In the genomic region with DNA sequence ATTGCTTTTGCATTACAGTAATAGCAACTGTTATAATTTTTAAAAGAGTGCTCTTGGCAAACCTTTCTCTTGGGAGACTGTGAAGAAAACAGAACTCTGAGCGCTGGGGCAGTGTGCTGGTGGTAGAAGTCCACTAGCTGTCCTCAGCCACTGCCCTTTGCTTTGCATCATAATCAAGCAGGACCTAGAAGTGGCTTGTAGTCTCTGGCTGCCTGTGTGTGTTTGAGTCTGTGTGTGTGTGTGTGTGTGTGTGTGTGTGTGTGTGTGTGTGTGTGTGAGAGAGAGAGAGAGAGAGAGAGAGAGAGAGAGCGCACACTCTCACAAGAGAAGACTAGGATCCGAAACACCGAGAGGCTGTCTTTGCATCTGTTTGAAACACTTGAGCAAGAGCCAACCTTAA, we compare ENCODE assay signal across 13 mouse cellular contexts.
DNase-seq lines count a peak whose midpoint lies in the region; ATAC-seq lines count a peak whose summit lies in the region.
"Had no signal": no experiment of that assay in that cellular context is flagged by ENCODE, and none has a peak within 500 bp of the region (broad histone marks: within the 10 kb centered on the region; RNA-seq: fewer than 3 reads in every experiment).

No protein-coding gene starts in this region.

- H3K27me3 ChIP-seq in hindbrain, embryonic 12.5 days: peaks cover 4% of the 10 kb centered on the region; the same call in 1 of the 2 replicates
- peaks cover 31% of the 10 kb centered on the region for H3K27me3 ChIP-seq in hindbrain, embryonic 10.5 days (ENCODE audit: insufficient read depth, poor library complexity, severe bottlenecking)
- peaks cover 8% of the 10 kb centered on the region; the same call in 1 of the 2 replicates for H3K27me3 ChIP-seq in forebrain, embryonic 15.5 days
- H3K27me3 ChIP-seq in midbrain, embryonic 15.5 days (replicated peaks): no peaks in the 10 kb centered on the region

- no peak for ATAC-seq in hindbrain, embryonic 12.5 days (ENCODE audit: low FRiP score)
- ATAC-seq in forebrain, embryonic 15.5 days (replicated peaks): no peak
- no peak for ATAC-seq in midbrain, embryonic 15.5 days (replicated peaks)
- ATAC-seq: inflammation-experienced regulatory T-cells, adult 6 months had no signal

- DNase-seq in cerebellum, postnatal 14 days: peak; percentile 55 to 57
- DNase-seq in cerebellum, adult 8-10 months: no peak
- no peak for DNase-seq in hindbrain, embryonic 10.5 days (ENCODE audit: low spot score)
- DNase-seq in lung, postnatal 14 days: no peak
- no peak for DNase-seq in ovary, adult 18-20 months (ENCODE audit: low spot score)
- DNase-seq: right cerebral cortex, postnatal 25 days had no signal

- no peak overlapping the region for H3K27ac ChIP-seq in hindbrain, embryonic 12.5 days
- H3K27ac ChIP-seq in hindbrain, embryonic 10.5 days: no peak overlapping the region
- H3K27ac ChIP-seq in forebrain, embryonic 15.5 days (replicated peaks): no peak overlapping the region
- H3K27ac ChIP-seq in midbrain, embryonic 15.5 days: no peak overlapping the region
- H3K27ac ChIP-seq: left cerebral cortex, adult 2 months had no signal

- 72% methylated on average over 4 of the region's 4 CpGs for WGBS in hindbrain, embryonic 12.5 days
- 76% methylated on average over 4 of the region's 4 CpGs for WGBS in hindbrain, embryonic 10.5 days
- 42% methylated on average over 4 of the region's 4 CpGs for WGBS in forebrain, embryonic 15.5 days
- 52% methylated on average over 4 of the region's 4 CpGs for WGBS in midbrain, embryonic 15.5 days

- no peaks in the 10 kb centered on the region for H3K9me3 ChIP-seq in hindbrain, embryonic 12.5 days (replicated peaks)
- no peaks in the 10 kb centered on the region for H3K9me3 ChIP-seq in hindbrain, embryonic 10.5 days
- no peaks in the 10 kb centered on the region for H3K9me3 ChIP-seq in forebrain, embryonic 15.5 days
- no peaks in the 10 kb centered on the region for H3K9me3 ChIP-seq in midbrain, embryonic 15.5 days

- H3K36me3 ChIP-seq in hindbrain, embryonic 12.5 days: no peaks in the 10 kb centered on the region
- no peaks in the 10 kb centered on the region for H3K36me3 ChIP-seq in hindbrain, embryonic 10.5 days
- H3K36me3 ChIP-seq in forebrain, embryonic 15.5 days: no peaks in the 10 kb centered on the region
- no peaks in the 10 kb centered on the region for H3K36me3 ChIP-seq in midbrain, embryonic 15.5 days (replicated peaks)

- H3K4me1 ChIP-seq in hindbrain, embryonic 12.5 days: peaks cover 5% of the 10 kb centered on the region; the same call in 1 of the 2 replicates
- H3K4me1 ChIP-seq in hindbrain, embryonic 10.5 days (replicated peaks): peaks cover 4% of the 10 kb centered on the region
- H3K4me1 ChIP-seq in forebrain, embryonic 15.5 days: peaks cover 29% of the 10 kb centered on the region
- H3K4me1 ChIP-seq in midbrain, embryonic 15.5 days: peaks cover 15% of the 10 kb centered on the region

- H3K9ac ChIP-seq in hindbrain, embryonic 12.5 days: no peak overlapping the region
- H3K9ac ChIP-seq in forebrain, embryonic 15.5 days (replicated peaks): no peak overlapping the region
- H3K9ac ChIP-seq in midbrain, embryonic 15.5 days: no peak overlapping the region

- 0 out of 2 replicates have a peak overlapping the region, but pooled peaks have one; percentile 13 for H3K4me2 ChIP-seq in hindbrain, embryonic 12.5 days (replicated peaks)
- H3K4me2 ChIP-seq in forebrain, embryonic 15.5 days (replicated peaks): peak overlapping the region; percentile 15; the same call in 1 of the 2 replicates
- no peak overlapping the region for H3K4me2 ChIP-seq in midbrain, embryonic 15.5 days
- H3K4me2 ChIP-seq: liver, embryonic 11.5 days had no signal

- H3K4me3 ChIP-seq in hindbrain, embryonic 12.5 days: peak overlapping the region; percentile 14
- H3K4me3 ChIP-seq in hindbrain, embryonic 10.5 days: no peak overlapping the region
- H3K4me3 ChIP-seq in forebrain, embryonic 15.5 days: peak overlapping the region; percentile 23
- peak overlapping the region; percentile 14 for H3K4me3 ChIP-seq in midbrain, embryonic 15.5 days
- H3K4me3 ChIP-seq: left cerebral cortex, adult 2 months; myocyte had no signal

Comparison
In these comparisons a context has a peak if more than half of its experiments do, and no peak if none do; other contexts are left out.
1. DNase-seq: peak in cerebellum, postnatal 14 days (2 of 2); none in cerebellum, adult 8-10 months (single experiment), hindbrain, embryonic 10.5 days (single experiment), lung, postnatal 14 days (single experiment) and ovary, adult 18-20 months (single experiment).